Mouse (Mus musculus) gastrocnemius, postnatal 10 days (tissue): ENCODE results near the gene Ror1. TPM values are rescaled to one million over a fixed set of nuclear protein-coding genes. Genes with fewer than 3 reads are reported as not detected.

ENCODE experiments used
- DNase-seq: peaks from one replicate; pipeline ENCODE4 v3.0.0; 2021; ENCODE audit warnings: mixed read lengths
- total RNA-seq, 2 experiments: library from RNA; stranded (reverse); gene quantifications; 2 replicates each; pipeline ENCODE4 v1.2.3; 2021

Ror1 gene
- total RNA-seq, 2 experiments from 2014 or later = 5.4 to 6.3 TPM

- DNase-seq = peak; percentile 34
Observed at GRCm38 (mm10) chr4:100214324-100215215, 119.0 kb downstream of the Ror1 start.

- no peak for DNase-seq
Observed at GRCm38 (mm10) chr4:100216587-100216986, 121.0 kb downstream of the Ror1 start.

- DNase-seq = no peak
Observed at GRCm38 (mm10) chr4:100219026-100219425, 123.4 kb downstream of the Ror1 start.

- DNase-seq = no peak
Observed at GRCm38 (mm10) chr4:100219599-100219998, 124.0 kb downstream of the Ror1 start.

GRCm38 (mm10) chr4:100221978-100222737, 126.6 kb downstream of the Ror1 start:
- DNase-seq = no peak

GRCm38 (mm10) chr4:100223532-100223931, 127.9 kb downstream of the Ror1 start:
- DNase-seq = no peak

GRCm38 (mm10) chr4:100223965-100224364, 128.4 kb downstream of the Ror1 start:
- DNase-seq = no peak

- no peak for DNase-seq
Observed at GRCm38 (mm10) chr4:100226619-100227018, 131.0 kb downstream of the Ror1 start.

- DNase-seq = no peak
Observed at GRCm38 (mm10) chr4:100228106-100228505, 132.5 kb downstream of the Ror1 start.

GRCm38 (mm10) chr4:100230245-100230644, 134.7 kb downstream of the Ror1 start:
- DNase-seq = no peak

GRCm38 (mm10) chr4:100230963-100231362, 135.4 kb downstream of the Ror1 start:
- no peak for DNase-seq

- DNase-seq = no peak
Observed at GRCm38 (mm10) chr4:100231906-100232305, 136.3 kb downstream of the Ror1 start.

- DNase-seq = no peak
Observed at GRCm38 (mm10) chr4:100232541-100232940, 136.9 kb downstream of the Ror1 start.

- DNase-seq = no peak
Observed at GRCm38 (mm10) chr4:100233770-100234169, 138.2 kb downstream of the Ror1 start.

- no peak for DNase-seq
Observed at GRCm38 (mm10) chr4:100236339-100236738, 140.7 kb downstream of the Ror1 start.

- DNase-seq = no peak
Observed at GRCm38 (mm10) chr4:100242061-100242756, 146.6 kb downstream of the Ror1 start.

- no peak for DNase-seq
Observed at GRCm38 (mm10) chr4:100244250-100244649, 148.7 kb downstream of the Ror1 start.

GRCm38 (mm10) chr4:100244701-100245100, 149.1 kb downstream of the Ror1 start:
- no peak for DNase-seq

- no peak for DNase-seq
Observed at GRCm38 (mm10) chr4:100247826-100248225, 152.2 kb downstream of the Ror1 start.

- DNase-seq = no peak
Observed at GRCm38 (mm10) chr4:100248273-100248672, 152.7 kb downstream of the Ror1 start.

- no peak for DNase-seq
Observed at GRCm38 (mm10) chr4:100251270-100251669, 155.7 kb downstream of the Ror1 start.

- DNase-seq = no peak
Observed at GRCm38 (mm10) chr4:100252050-100252449, 156.5 kb downstream of the Ror1 start.

- no peak for DNase-seq
Observed at GRCm38 (mm10) chr4:100252646-100253045, 157.1 kb downstream of the Ror1 start.
